Mouse (Mus musculus): Measurements from ENCODE around the gene Spata31d1b. TPM values are rescaled to one million over a fixed set of nuclear protein-coding genes. Genes with fewer than 3 reads are reported as not detected.

Spata31d1b gene
- not detected for polyA plus RNA-seq (2015; fragmentation: Illumina TruSeq; extraction: RNeasy Lipid Tissue Mini Kit (QIAGEN cat#74804); ENCODE audit: insufficient read depth, low replicate concordance)

GRCm38 (mm10) chr13:59711984-59712383, at the start of gene Spata31d1b:
Gene Spata31d1b (plus strand): TSS chr13:59712284.

DNA sequence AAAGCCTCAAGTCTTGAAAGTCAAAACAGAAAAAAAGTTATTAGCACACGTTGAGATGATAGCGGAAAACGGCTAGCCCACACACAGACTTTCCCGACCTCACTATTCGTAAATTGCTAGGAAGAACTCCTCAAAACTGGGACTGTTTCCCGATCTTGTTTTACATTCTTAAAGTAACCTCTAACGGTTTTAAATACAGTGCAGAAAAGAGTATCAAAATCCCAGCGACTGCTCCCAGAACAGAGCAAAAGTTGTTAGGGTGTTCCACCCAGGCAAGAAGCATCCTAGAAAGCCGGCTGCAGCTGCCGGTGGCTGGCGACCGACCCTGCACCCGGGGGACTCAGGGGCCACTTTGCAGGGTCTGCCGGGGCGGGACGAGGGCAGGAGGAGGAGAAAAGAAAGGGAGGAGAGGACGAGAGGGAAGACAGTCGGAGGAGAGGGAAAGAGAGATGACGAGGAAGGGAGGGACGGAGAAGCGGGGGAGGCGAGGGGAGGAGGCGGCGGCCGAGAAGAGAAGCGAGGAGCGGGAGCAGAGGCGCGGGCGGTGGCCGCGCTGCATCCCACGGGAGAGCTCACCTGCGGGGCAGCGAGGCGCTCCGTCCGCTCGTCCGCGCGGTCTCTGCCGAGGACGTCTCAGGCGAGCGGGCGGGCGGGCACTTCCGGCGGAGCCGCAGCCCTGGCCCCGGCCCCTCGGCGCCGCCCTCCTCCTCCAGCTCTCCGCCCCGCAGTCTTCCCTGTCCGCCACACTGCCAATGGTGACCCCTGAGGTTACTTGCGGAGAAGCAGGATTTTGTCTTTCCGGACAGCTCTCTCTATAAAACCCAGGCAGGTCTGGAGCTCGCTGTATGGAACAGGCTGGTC, 36.7 kb upstream of the Spata31d1b start, which contains the start of gene Golm1:
Gene Golm1, minus strand, starts transcription at position 661 of the 861 bp plus-strand sequence.

GRCm38 (mm10) chr13:59694008-59694407, 18.1 kb upstream of the Spata31d1b start, which contains the start of gene 4921517D22Rik:
Gene 4921517D22Rik (minus strand): TSS chr13:59694108.

DNA sequence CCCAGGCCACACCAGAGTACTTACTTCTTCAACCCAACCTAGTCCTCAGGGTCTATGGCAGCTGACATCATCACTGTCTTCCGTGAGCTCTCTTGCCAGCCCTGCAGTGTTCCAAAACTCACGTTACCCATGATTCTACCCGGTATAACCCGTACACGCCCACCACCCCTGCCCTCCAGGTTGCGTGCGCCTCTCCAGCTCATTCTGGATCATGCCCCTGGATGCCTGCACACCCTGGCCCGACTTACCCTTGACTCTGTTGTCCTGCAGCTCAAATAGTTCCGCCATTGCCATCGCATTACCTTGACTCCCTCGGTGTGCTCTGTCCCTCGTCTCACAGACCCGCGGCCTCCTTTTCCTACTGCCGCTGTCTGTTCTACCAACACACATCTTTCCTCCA, 1.9 kb upstream of the Spata31d1b start, which contains the start of gene Spata31d1a:
Gene Spata31d1a, minus strand, starts transcription at position 101 of the 400 bp plus-strand sequence.

DNA sequence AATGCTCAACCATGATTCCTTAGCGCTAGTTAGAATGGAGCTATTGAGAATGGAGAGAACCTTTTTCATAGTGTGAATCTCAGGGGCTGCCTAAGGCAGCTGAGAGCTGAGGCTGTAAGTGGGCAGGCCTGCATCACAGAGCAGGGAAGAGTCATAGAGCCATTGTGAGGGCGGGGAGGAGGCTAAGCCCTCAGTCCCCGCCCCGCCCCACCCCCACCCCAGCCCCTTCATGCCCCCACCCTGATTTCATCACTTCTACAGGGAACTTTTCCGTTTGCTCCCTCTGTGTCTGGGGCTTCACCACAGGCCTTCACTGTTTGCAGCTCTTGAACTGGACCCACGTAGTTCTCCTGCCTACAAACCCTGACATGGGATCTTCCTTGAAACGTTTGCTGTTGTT, 19.6 kb downstream of the Spata31d1b start, which contains the start of gene Spata31d1d:
Gene Spata31d1d, minus strand, starts transcription at position 101 of the 400 bp plus-strand sequence.

GRCm38 (mm10) chr13:59746711-59747110, 34.6 kb downstream of the Spata31d1b start, which contains the start of gene 1700014D04Rik:
Gene 1700014D04Rik (minus strand): TSS chr13:59746752.

Other genes starting within 250 kb of the Spata31d1b start
- gene Agtpbp1, start 127.1 kb upstream of the Spata31d1b start, polyA plus RNA-seq (2015; fragmentation: Illumina TruSeq; extraction: RNeasy Lipid Tissue Mini Kit (QIAGEN cat#74804); ENCODE audit: insufficient read depth, low replicate concordance) = 52.0 TPM
- 87.3 TPM for gene Naa35, start 127.0 kb upstream of the Spata31d1b start, polyA plus RNA-seq (2015; fragmentation: Illumina TruSeq; extraction: RNeasy Lipid Tissue Mini Kit (QIAGEN cat#74804); ENCODE audit: insufficient read depth, low replicate concordance)
- 25.2 TPM for gene Golm1, start 36.5 kb upstream of the Spata31d1b start, polyA plus RNA-seq (2015; fragmentation: Illumina TruSeq; extraction: RNeasy Lipid Tissue Mini Kit (QIAGEN cat#74804); ENCODE audit: insufficient read depth, low replicate concordance)
- not detected for gene 4921517D22Rik, start 18.2 kb upstream of the Spata31d1b start, polyA plus RNA-seq (2015; fragmentation: Illumina TruSeq; extraction: RNeasy Lipid Tissue Mini Kit (QIAGEN cat#74804); ENCODE audit: insufficient read depth, low replicate concordance)
- not detected for gene Spata31d1a, start 2.0 kb upstream of the Spata31d1b start, polyA plus RNA-seq (2015; fragmentation: Illumina TruSeq; extraction: RNeasy Lipid Tissue Mini Kit (QIAGEN cat#74804); ENCODE audit: insufficient read depth, low replicate concordance)
- gene Spata31d1d, start 19.5 kb downstream of the Spata31d1b start, polyA plus RNA-seq (2015; fragmentation: Illumina TruSeq; extraction: RNeasy Lipid Tissue Mini Kit (QIAGEN cat#74804); ENCODE audit: insufficient read depth, low replicate concordance) = not detected
- gene 1700014D04Rik, start 34.5 kb downstream of the Spata31d1b start, polyA plus RNA-seq (2015; fragmentation: Illumina TruSeq; extraction: RNeasy Lipid Tissue Mini Kit (QIAGEN cat#74804); ENCODE audit: insufficient read depth, low replicate concordance) = not detected
- gene Isca1, start 57.5 kb downstream of the Spata31d1b start, polyA plus RNA-seq (2015; fragmentation: Illumina TruSeq; extraction: RNeasy Lipid Tissue Mini Kit (QIAGEN cat#74804); ENCODE audit: insufficient read depth, low replicate concordance) = 134 TPM
- not detected for gene Gm49354, start 70.0 kb downstream of the Spata31d1b start, polyA plus RNA-seq (2015; fragmentation: Illumina TruSeq; extraction: RNeasy Lipid Tissue Mini Kit (QIAGEN cat#74804); ENCODE audit: insufficient read depth, low replicate concordance)
- gene Tut7, start 110.9 kb downstream of the Spata31d1b start, polyA plus RNA-seq (2015; fragmentation: Illumina TruSeq; extraction: RNeasy Lipid Tissue Mini Kit (QIAGEN cat#74804); ENCODE audit: insufficient read depth, low replicate concordance) = 168 TPM